Mouse (Mus musculus) spleen, embryonic (tissue): ENCODE results near the gene Klf7.

ENCODE experiments used
- CTCF ChIA-PET: fragments of 350-600 bp; sonication (Branson Sonifier 250); formaldehyde crosslinking; loops from one replicate; lab custom pipeline; 2022; lab: Charles Lee

Gene Klf7

GRCm38 (mm10) chr1:64105181-64105646 is 16.9 kb downstream of the Klf7 start:
- CTCF ChIA-PET, result no interaction called here

GRCm38 (mm10) chr1:64104665-64105064 is 17.4 kb downstream of the Klf7 start:
- CTCF ChIA-PET, result no interaction called here

GRCm38 (mm10) chr1:64101331-64101730 is 20.8 kb downstream of the Klf7 start:
- CTCF ChIA-PET, result interaction anchor here (1.5 kb wide), 1 partner anchor 24 kb away, joined by 11 read pairs; no protein-coding TSS in a partner anchor

DNA sequence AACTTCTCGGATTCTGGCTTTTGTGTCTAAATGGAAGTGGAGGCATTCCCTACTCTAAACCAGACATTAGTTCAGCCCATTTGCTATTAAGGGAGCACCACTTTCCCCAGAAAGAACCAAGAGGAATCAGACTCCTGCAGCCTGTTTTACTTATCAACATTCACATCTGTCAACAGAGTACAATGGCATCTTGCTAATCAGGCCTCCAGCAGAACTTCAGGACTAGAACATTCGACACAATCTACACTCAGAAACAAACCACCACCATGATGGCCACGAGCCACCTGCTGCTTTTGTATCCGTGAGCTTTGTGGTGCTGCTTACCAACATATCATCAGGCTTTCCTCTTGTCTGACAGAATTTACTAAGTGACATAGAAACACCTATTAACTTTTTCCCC is 23.3 kb downstream of the Klf7 start:
- CTCF ChIA-PET, result no interaction called here

DNA sequence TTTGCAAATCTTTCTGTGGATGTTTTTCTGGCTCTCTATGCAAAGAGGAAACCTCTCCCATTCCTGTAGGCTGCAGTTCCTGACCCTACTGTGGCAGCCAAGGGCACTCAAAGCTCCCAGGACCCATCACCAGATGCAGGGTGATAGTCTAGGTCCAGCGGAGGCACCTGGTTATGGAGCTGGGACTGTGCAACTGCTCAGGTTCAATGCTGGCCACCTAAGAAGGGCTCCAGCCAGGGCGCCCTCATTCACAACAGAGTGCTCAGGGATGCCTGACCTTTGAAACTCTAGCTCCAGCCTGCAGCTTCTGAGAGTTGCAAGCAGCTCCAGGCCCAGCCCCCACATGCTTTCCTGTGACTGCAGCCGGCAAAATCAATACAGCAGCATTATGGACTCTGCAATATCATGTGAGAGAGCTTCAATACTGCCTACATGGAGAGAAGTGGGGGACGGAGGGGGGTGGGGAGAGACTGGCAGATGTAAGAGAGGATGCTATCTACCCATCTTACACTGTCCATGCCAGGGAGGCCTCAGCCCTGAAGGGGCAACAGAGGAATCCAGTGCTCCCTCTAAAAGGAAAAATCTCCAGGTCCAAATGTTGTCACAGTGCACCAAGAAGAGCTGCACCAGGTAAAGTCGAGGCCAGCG is 24.3 kb downstream of the Klf7 start:
- CTCF ChIA-PET, result no interaction called here

DNA sequence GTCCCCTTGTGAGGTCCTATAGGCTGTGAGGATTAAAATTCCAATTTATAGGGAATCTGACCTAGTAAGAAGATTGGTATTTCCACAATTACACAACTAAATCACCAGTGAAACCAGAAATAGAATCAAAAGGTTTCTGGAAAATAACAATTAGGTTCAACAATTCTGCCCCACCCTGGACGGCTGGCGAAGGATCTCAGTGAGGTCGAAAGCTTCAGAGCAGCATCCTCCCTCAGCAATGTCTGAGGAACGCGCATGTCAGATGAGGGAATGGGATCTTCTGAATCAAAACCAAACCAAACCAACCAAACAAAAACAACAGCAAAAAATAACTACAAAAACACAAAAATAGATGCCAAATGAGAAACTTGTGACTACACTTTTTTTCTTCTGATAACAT is 29.1 kb downstream of the Klf7 start:
- CTCF ChIA-PET, result no interaction called here

GRCm38 (mm10) chr1:64091591-64091990 is 30.5 kb downstream of the Klf7 start:
- CTCF ChIA-PET, result no interaction called here

GRCm38 (mm10) chr1:64090566-64090965 is 31.5 kb downstream of the Klf7 start:
- CTCF ChIA-PET, result no interaction called here

DNA sequence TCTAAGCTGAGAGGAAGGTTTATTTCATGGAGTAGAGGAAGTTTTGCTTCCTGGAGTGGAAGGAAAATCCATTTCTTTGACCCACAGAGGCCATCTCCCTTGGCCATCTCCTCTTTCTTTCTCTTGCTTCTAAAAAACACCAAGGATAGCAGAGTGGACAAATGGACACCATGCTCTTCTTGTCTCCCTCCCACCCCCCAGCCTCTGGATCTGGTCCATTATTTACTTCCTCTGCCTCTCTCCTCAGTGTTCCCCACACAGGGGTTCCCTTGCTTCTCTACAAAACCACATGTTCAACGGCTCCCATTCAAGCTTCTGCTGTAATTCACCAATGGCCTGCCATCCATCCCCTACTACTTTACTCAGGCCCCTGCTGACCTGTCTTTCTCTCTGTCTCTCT is 32.4 kb downstream of the Klf7 start:
- CTCF ChIA-PET, result interaction anchor here (0.6 kb wide), 1 partner anchor 48 kb away, joined by 3 read pairs; no protein-coding TSS in a partner anchor

GRCm38 (mm10) chr1:64088604-64089320 is 33.3 kb downstream of the Klf7 start:
- CTCF ChIA-PET, result no interaction called here

GRCm38 (mm10) chr1:64087657-64088603 is 34.2 kb downstream of the Klf7 start:
- CTCF ChIA-PET, result no interaction called here

- CTCF ChIA-PET, result no interaction called here
Measured at GRCm38 (mm10) chr1:64085875-64086274, 36.2 kb downstream of the Klf7 start.

- CTCF ChIA-PET, result no interaction called here
Measured at GRCm38 (mm10) chr1:64085361-64085760, 36.7 kb downstream of the Klf7 start.

GRCm38 (mm10) chr1:64084706-64085105 is 37.4 kb downstream of the Klf7 start:
- CTCF ChIA-PET, result no interaction called here

GRCm38 (mm10) chr1:64081791-64082190 is 40.3 kb downstream of the Klf7 start:
- CTCF ChIA-PET, result no interaction called here

GRCm38 (mm10) chr1:64081217-64081616 is 40.9 kb downstream of the Klf7 start:
- CTCF ChIA-PET, result no interaction called here

GRCm38 (mm10) chr1:64080263-64080662 is 41.8 kb downstream of the Klf7 start:
- CTCF ChIA-PET, result no interaction called here

GRCm38 (mm10) chr1:64078747-64079211 is 43.3 kb downstream of the Klf7 start:
- CTCF ChIA-PET, result no interaction called here

DNA sequence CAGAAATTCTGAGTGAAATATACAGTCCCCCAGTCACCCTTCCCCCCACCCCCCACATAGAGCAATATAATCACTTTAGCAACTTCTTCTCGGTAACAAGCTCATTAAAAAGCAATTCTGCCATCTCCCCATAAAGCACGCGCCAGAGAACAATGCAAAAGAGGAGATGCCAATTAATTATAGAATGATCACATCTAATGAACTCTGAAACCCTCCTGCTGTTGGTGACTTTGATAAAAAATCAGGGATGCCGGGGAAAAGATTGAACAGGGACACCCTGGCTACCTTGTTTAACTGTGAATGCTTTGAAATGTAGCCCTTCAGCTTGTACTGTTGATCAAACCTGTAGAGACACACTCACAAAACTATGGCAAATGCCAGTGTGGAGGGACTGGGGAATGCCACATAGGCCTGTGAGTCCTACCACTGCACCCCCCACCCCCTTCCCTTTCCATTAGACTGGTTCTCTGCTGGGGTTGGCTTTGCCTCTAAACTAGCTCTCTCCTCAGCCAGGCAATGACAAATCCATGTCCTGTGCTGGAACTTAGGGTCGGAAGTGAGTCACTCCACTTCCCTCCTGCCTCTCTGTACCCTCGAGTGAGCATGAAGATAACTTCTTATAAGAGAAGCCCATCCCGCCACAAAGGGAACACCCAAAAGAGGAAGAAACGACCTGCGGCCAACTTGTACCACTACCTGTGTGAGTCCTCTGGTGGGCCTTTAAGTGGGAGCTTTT is 43.9 kb downstream of the Klf7 start:
- CTCF ChIA-PET, result interaction anchor here (0.7 kb wide), 1 partner anchor 126 kb away, joined by 3 read pairs; no protein-coding TSS in a partner anchor

DNA sequence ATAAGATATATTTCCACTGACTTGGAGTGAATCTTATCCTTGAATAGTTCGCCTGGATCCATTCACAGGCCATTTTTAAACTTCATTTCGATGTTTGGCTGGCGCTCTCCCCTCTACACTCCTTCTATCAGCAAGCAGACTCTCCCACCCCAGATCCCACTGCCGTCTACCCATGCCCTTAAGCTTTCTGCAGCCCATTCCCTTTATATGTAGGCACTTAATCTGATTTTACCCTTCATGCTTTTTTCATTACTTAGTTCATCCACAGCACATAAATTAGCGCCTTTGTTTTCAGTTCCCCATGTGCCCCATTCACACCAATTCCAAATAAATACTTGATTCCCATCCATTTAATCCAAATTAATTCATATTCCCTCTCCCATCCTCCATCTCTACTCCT is 48.0 kb downstream of the Klf7 start:
- CTCF ChIA-PET, result no interaction called here

DNA sequence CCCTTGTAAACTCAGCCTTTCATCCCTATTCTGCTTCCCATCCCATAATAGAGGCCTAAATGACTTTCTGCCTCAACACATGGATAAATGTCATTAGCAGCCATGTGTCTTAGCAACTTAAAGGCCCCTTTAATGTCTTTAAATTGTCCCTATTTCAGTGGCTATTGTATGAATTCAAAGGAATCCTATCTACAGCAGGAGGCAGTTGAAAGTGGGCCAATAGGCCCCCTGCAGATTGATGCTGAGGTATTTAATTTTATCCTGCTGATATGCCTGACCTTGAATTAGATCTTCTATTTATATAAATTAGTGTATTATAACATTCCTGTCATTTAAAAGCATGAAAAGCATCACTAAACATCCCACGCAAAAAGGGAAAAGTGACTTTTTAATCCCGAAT is 51.1 kb downstream of the Klf7 start:
- CTCF ChIA-PET, result no interaction called here
